Mouse (Mus musculus): ENCODE measurements around the gene Kyat3. TPM values are rescaled to one million over a fixed set of nuclear protein-coding genes. Genes with fewer than 3 reads are reported as not detected.
A peak's percentile ranks its signal among the peaks of the same experiment; 100 is the strongest.
"Not testable (repeated sequence)": the region's sequence is repeated elsewhere in the genome, so short reads cannot be mapped to it uniquely, and the experiment has no call there.

The Kyat3 gene
- polyA plus RNA-seq, 1 experiment from 2014 or later = 6.2 TPM

- not testable (repeated sequence) for DNase-seq (ENCODE audit: low spot score); H3K27ac ChIP-seq (ENCODE audit: low read depth, low read length); H3K4me2 ChIP-seq (ENCODE audit: low read length); H3K36me3 ChIP-seq (ENCODE audit: control insufficient read depth, insufficient read depth, low read length); H3K9ac ChIP-seq (ENCODE audit: low read length); H3K9me3 ChIP-seq (replicated peaks; ENCODE audit: control insufficient read depth, low read length); H3K4me3 ChIP-seq (ENCODE audit: low read depth, low read length); H3K27me3 ChIP-seq (replicated peaks; ENCODE audit: control insufficient read depth, insufficient read depth, low read length); H3K4me1 ChIP-seq (ENCODE audit: control insufficient read depth, insufficient read depth, low read length)
- WGBS = 85% methylated on average over 13 of the region's 13 CpGs
- ATAC-seq = peak; percentile 30; the same call in 1 of the 2 replicates
Observed at GRCm38 (mm10) chr3:142708181-142708848, 7.5 kb downstream of the Kyat3 start.

- H3K4me2 ChIP-seq (ENCODE audit: low read length) = no peak overlapping the region
- H3K9me3 ChIP-seq (replicated peaks; ENCODE audit: control insufficient read depth, low read length) = no peaks in the 10 kb centered on the region
- H3K27ac ChIP-seq (ENCODE audit: low read depth, low read length) = no peak overlapping the region
- ATAC-seq (peak; percentile 75), DNase-seq (ENCODE audit: low spot score) (peak; percentile 84)
- H3K4me1 ChIP-seq (ENCODE audit: control insufficient read depth, insufficient read depth, low read length) = no peaks in the 10 kb centered on the region
- H3K4me3 ChIP-seq (ENCODE audit: low read depth, low read length) = no peak overlapping the region
- H3K27me3 ChIP-seq (replicated peaks; ENCODE audit: control insufficient read depth, insufficient read depth, low read length) = no peaks in the 10 kb centered on the region
- H3K36me3 ChIP-seq (ENCODE audit: control insufficient read depth, insufficient read depth, low read length) = no peaks in the 10 kb centered on the region
- H3K9ac ChIP-seq (ENCODE audit: low read length) = no peak overlapping the region
- 48% methylated on average over 13 of the region's 13 CpGs for WGBS
Observed at GRCm38 (mm10) chr3:142708849-142709419, 8.1 kb downstream of the Kyat3 start.

- no peaks in the 10 kb centered on the region for H3K27me3 ChIP-seq (replicated peaks; ENCODE audit: control insufficient read depth, insufficient read depth, low read length)
- H3K4me2 ChIP-seq (ENCODE audit: low read length) = no peak overlapping the region
- no peaks in the 10 kb centered on the region for H3K9me3 ChIP-seq (replicated peaks; ENCODE audit: control insufficient read depth, low read length)
- H3K4me3 ChIP-seq (ENCODE audit: low read depth, low read length) = no peak overlapping the region
- no peak overlapping the region for H3K27ac ChIP-seq (ENCODE audit: low read depth, low read length)
- 34% methylated on average over 10 of the region's 10 CpGs for WGBS
- no peak overlapping the region for H3K9ac ChIP-seq (ENCODE audit: low read length)
- no peaks in the 10 kb centered on the region for H3K36me3 ChIP-seq (ENCODE audit: control insufficient read depth, insufficient read depth, low read length)
- ATAC-seq (peak; percentile 56; the same call in 1 of the 2 replicates), DNase-seq (ENCODE audit: low spot score) (peak; percentile 67)
- no peaks in the 10 kb centered on the region for H3K4me1 ChIP-seq (ENCODE audit: control insufficient read depth, insufficient read depth, low read length)
Observed at GRCm38 (mm10) chr3:142710360-142711007, 9.6 kb downstream of the Kyat3 start.

- Histone ChIP-seq H3K4me2 (ENCODE audit: low read length) (no peak overlapping the region), H3K4me3 (ENCODE audit: low read depth, low read length) (no peak overlapping the region), H3K27ac (ENCODE audit: low read depth, low read length) (no peak overlapping the region), H3K9me3 (replicated peaks; ENCODE audit: control insufficient read depth, low read length) (no peaks in the 10 kb centered on the region), H3K4me1 (ENCODE audit: control insufficient read depth, insufficient read depth, low read length) (no peaks in the 10 kb centered on the region), H3K27me3 (replicated peaks; ENCODE audit: control insufficient read depth, insufficient read depth, low read length) (no peaks in the 10 kb centered on the region), H3K9ac (ENCODE audit: low read length) (no peak overlapping the region), H3K36me3 (ENCODE audit: control insufficient read depth, insufficient read depth, low read length) (no peaks in the 10 kb centered on the region)
- ATAC-seq (no peak), DNase-seq (ENCODE audit: low spot score) (no peak)
- 94% methylated on average over 5 of the region's 5 CpGs for whole genome bisulfite sequencing
Observed at GRCm38 (mm10) chr3:142711372-142711771, 10.5 kb downstream of the Kyat3 start.

GRCm38 (mm10) chr3:142712401-142713040 lies 11.7 kb downstream of the Kyat3 start:
- H3K9me3 ChIP-seq (replicated peaks; ENCODE audit: control insufficient read depth, low read length); ATAC-seq; H3K27ac ChIP-seq (ENCODE audit: low read depth, low read length); H3K4me1 ChIP-seq (ENCODE audit: control insufficient read depth, insufficient read depth, low read length); H3K36me3 ChIP-seq (ENCODE audit: control insufficient read depth, insufficient read depth, low read length); H3K9ac ChIP-seq (ENCODE audit: low read length); H3K4me2 ChIP-seq (ENCODE audit: low read length); DNase-seq (ENCODE audit: low spot score); H3K27me3 ChIP-seq (replicated peaks; ENCODE audit: control insufficient read depth, insufficient read depth, low read length); H3K4me3 ChIP-seq (ENCODE audit: low read depth, low read length): not testable (repeated sequence)
- WGBS = 95% methylated on average over 18 of the region's 18 CpGs

GRCm38 (mm10) chr3:142725481-142725880 lies 24.6 kb downstream of the Kyat3 start:
- no peak overlapping the region for H3K27ac ChIP-seq (ENCODE audit: low read depth, low read length)
- no peaks in the 10 kb centered on the region for H3K27me3 ChIP-seq (replicated peaks; ENCODE audit: control insufficient read depth, insufficient read depth, low read length)
- H3K36me3 ChIP-seq (ENCODE audit: control insufficient read depth, insufficient read depth, low read length) = no peaks in the 10 kb centered on the region
- no peak overlapping the region for H3K9ac ChIP-seq (ENCODE audit: low read length)
- H3K4me2 ChIP-seq (ENCODE audit: low read length) = no peak overlapping the region
- no peak overlapping the region for H3K4me3 ChIP-seq (ENCODE audit: low read depth, low read length)
- WGBS = 70% methylated on average over 2 of the region's 2 CpGs
- H3K4me1 ChIP-seq (ENCODE audit: control insufficient read depth, insufficient read depth, low read length) = no peaks in the 10 kb centered on the region
- no peak for ATAC-seq
- no peaks in the 10 kb centered on the region for H3K9me3 ChIP-seq (replicated peaks; ENCODE audit: control insufficient read depth, low read length)
- DNase-seq (ENCODE audit: low spot score) = no peak

- no peak overlapping the region for H3K27ac ChIP-seq (ENCODE audit: low read depth, low read length)
- 88% methylated on average over 22 of the region's 22 CpGs for WGBS
Observed at GRCm38 (mm10) chr3:142725969-142726672, 25.3 kb downstream of the Kyat3 start.

GRCm38 (mm10) chr3:142734291-142734690 lies 33.4 kb downstream of the Kyat3 start:
- 88% methylated on average over 12 of the region's 12 CpGs for WGBS
- Histone ChIP-seq H3K36me3 (ENCODE audit: control insufficient read depth, insufficient read depth, low read length) (no peaks in the 10 kb centered on the region), H3K27me3 (replicated peaks; ENCODE audit: control insufficient read depth, insufficient read depth, low read length) (no peaks in the 10 kb centered on the region), H3K4me3 (ENCODE audit: low read depth, low read length) (no peak overlapping the region), H3K4me1 (ENCODE audit: control insufficient read depth, insufficient read depth, low read length) (no peaks in the 10 kb centered on the region), H3K27ac (ENCODE audit: low read depth, low read length) (no peak overlapping the region), H3K9me3 (replicated peaks; ENCODE audit: control insufficient read depth, low read length) (no peaks in the 10 kb centered on the region), H3K9ac (ENCODE audit: low read length) (no peak overlapping the region), H3K4me2 (ENCODE audit: low read length) (no peak overlapping the region)
- DNase-seq (ENCODE audit: low spot score) (no peak), ATAC-seq (no peak)

More at GRCm38 (mm10) chr3:142725969-142726672, 25.3 kb downstream of the Kyat3 start:
- Histone ChIP-seq H3K4me1 (ENCODE audit: control insufficient read depth, insufficient read depth, low read length) (no peaks in the 10 kb centered on the region), H3K27me3 (replicated peaks; ENCODE audit: control insufficient read depth, insufficient read depth, low read length) (no peaks in the 10 kb centered on the region), H3K9ac (ENCODE audit: low read length) (no peak overlapping the region), H3K9me3 (replicated peaks; ENCODE audit: control insufficient read depth, low read length) (no peaks in the 10 kb centered on the region), H3K4me3 (ENCODE audit: low read depth, low read length) (no peak overlapping the region), H3K4me2 (ENCODE audit: low read length) (no peak overlapping the region), H3K36me3 (ENCODE audit: control insufficient read depth, insufficient read depth, low read length) (no peaks in the 10 kb centered on the region)
- ATAC-seq = no peak
- no peak for DNase-seq (ENCODE audit: low spot score)

Data from forebrain, embryonic 14.5 days (tissue).